Mouse (Mus musculus) midbrain, embryonic 16.5 days (tissue): ENCODE data around the gene Gm973. TPM values are rescaled to one million over a fixed set of nuclear protein-coding genes. Genes with fewer than 3 reads are reported as not detected.

Source experiments
- ATAC-seq: fragments of 200-750 bp; cut with Nextera tagmentation; 2 replicates; pipeline ENCODE4 v1.8.0; 2017; ENCODE audit warnings: moderate TSS enrichment
- H3K27ac ChIP-seq: fragments of 300-500 bp; sonication (generic); 2 replicates; pipeline ENCODE4 v1.5.1; 2014; ENCODE audit warnings: mild to moderate bottlenecking, low read length, mixed read lengths
- H3K27me3 ChIP-seq: fragments of 300-500 bp; sonication (generic); 2 replicates; pipeline ENCODE4 v1.6.1; 2014; ENCODE audit warnings: low read depth, low read length, mixed read lengths; ENCODE audit not compliant: control insufficient read depth, insufficient read depth
- H3K36me3 ChIP-seq: fragments of 300-500 bp; sonication (generic); 2 replicates; pipeline ENCODE4 v1.6.1; 2014; ENCODE audit warnings: mild to moderate bottlenecking, low read length, moderate library complexity, mixed read lengths; ENCODE audit not compliant: control insufficient read depth, insufficient read depth
- H3K4me1 ChIP-seq: fragments of 300-500 bp; sonication (generic); 2 replicates; pipeline ENCODE4 v1.6.1; 2014; ENCODE audit warnings: mild to moderate bottlenecking, low read length, mixed read lengths; ENCODE audit not compliant: control insufficient read depth, insufficient read depth
- H3K4me2 ChIP-seq: fragments of 300-500 bp; sonication (generic); 2 replicates; pipeline ENCODE4 v1.6.1; 2014; ENCODE audit warnings: mild to moderate bottlenecking, low read length, mixed read lengths
- H3K4me3 ChIP-seq: fragments of 300-500 bp; sonication (generic); 2 replicates; pipeline ENCODE4 v1.5.1; 2014; ENCODE audit warnings: low read depth, mild to moderate bottlenecking, low read length, moderate library complexity, mixed read lengths
- H3K9ac ChIP-seq: fragments of 300-500 bp; sonication (generic); 2 replicates; pipeline ENCODE4 v1.6.1; 2014; ENCODE audit warnings: low read depth, low read length, mixed read lengths
- H3K9me3 ChIP-seq: fragments of 300-500 bp; sonication (generic); replicated peaks from 2 replicates; pipeline ENCODE4 v1.6.1; 2014; ENCODE audit warnings: mild to moderate bottlenecking, low read length, mixed read lengths; ENCODE audit not compliant: control insufficient read depth, poor library complexity, severe bottlenecking
- WGBS: fragments of 180-500 bp; shearing (Covaris S2); extraction: QIAGEN DNeasy Blood & Tissue Kit; methylation state at CpG from one replicate; pipeline ENCODE4 v1.1.7; 2014; 5-methylcytosine and 5-hydroxymethylcytosine counted together
- polyA plus RNA-seq: library from polyadenylated mRNA; unstranded; fragments of >200 nt; fragmentation: Nextera tagmentation; extraction: Ambion mirVana; gene quantifications from 2 replicates; pipeline ENCODE4 v1.2.1, GENCODE M21; 2015

Gene Gm973
- 11.8 and 14.1 TPM in 2 replicates for polyA plus RNA-seq

- Histone ChIP-seq H3K36me3 (no peaks in the 10 kb centered on the region), H3K9ac (peak within 1 kb of the TSS; percentile 64), H3K4me1 (peaks cover 17% of the 10 kb centered on the region), H3K27me3 (no peaks in the 10 kb centered on the region), H3K9me3 (no peaks in the 10 kb centered on the region), H3K27ac (peak within 1 kb of the TSS; percentile 91), H3K4me3 (peak within 1 kb of the TSS; percentile 41), H3K4me2 (peak within 1 kb of the TSS; percentile 77)
- WGBS, result under 1% methylated on average over 25 of the region's 25 CpGs
- ATAC-seq, result peak; percentile 96
Observed at GRCm38 (mm10) chr1:59516026-59516917, at the start of gene Gm973. Gene Gm973 (plus strand): TSS chr1:59516264.

GRCm38 (mm10) chr1:59469170-59469569 lies 46.9 kb upstream of the Gm973 start:
- H3K4me1 ChIP-seq, result peaks cover 4% of the 10 kb centered on the region
- 31% methylated on average over 4 of the region's 4 CpGs for WGBS

GRCm38 (mm10) chr1:59470766-59471165 lies 45.3 kb upstream of the Gm973 start:
- ATAC-seq, result no peak
- 52% methylated on average over 4 of the region's 4 CpGs for WGBS

More at GRCm38 (mm10) chr1:59469170-59469569, 46.9 kb upstream of the Gm973 start:
- Histone ChIP-seq H3K9ac (no peak overlapping the region), H3K9me3 (no peaks in the 10 kb centered on the region), H3K27me3 (no peaks in the 10 kb centered on the region), H3K36me3 (no peaks in the 10 kb centered on the region), H3K27ac (no peak overlapping the region), H3K4me3 (no peak overlapping the region), H3K4me2 (no peak overlapping the region)
- ATAC-seq, result no peak

GRCm38 (mm10) chr1:59472368-59473180 lies 43.5 kb upstream of the Gm973 start:
- H3K4me3 ChIP-seq, result no peak overlapping the region
- no peak overlapping the region for H3K9ac ChIP-seq
- no peak for ATAC-seq
- no peak overlapping the region for H3K4me2 ChIP-seq
- no peak overlapping the region for H3K27ac ChIP-seq
- H3K9me3 ChIP-seq, result no peaks in the 10 kb centered on the region
- peaks cover 4% of the 10 kb centered on the region; the same call in 1 of the 2 replicates for H3K4me1 ChIP-seq
- H3K27me3 ChIP-seq, result no peaks in the 10 kb centered on the region
- 8% methylated on average over 9 of the region's 11 CpGs for WGBS
- no peaks in the 10 kb centered on the region for H3K36me3 ChIP-seq

More at GRCm38 (mm10) chr1:59470766-59471165, 45.3 kb upstream of the Gm973 start:
- Histone ChIP-seq H3K4me1 (peaks cover 4% of the 10 kb centered on the region), H3K9me3 (no peaks in the 10 kb centered on the region), H3K36me3 (no peaks in the 10 kb centered on the region), H3K4me2 (no peak overlapping the region), H3K4me3 (no peak overlapping the region), H3K27me3 (no peaks in the 10 kb centered on the region), H3K27ac (no peak overlapping the region), H3K9ac (no peak overlapping the region)

- Histone ChIP-seq H3K4me1 (peaks cover 4% of the 10 kb centered on the region; the same call in 1 of the 2 replicates), H3K36me3 (no peaks in the 10 kb centered on the region), H3K9me3 (no peaks in the 10 kb centered on the region), H3K9ac (no peak overlapping the region), H3K27me3 (no peaks in the 10 kb centered on the region), H3K27ac (no peak overlapping the region), H3K4me3 (no peak overlapping the region), H3K4me2 (no peak overlapping the region)
- no peak for ATAC-seq
- 11% methylated on average over 4 of the region's 4 CpGs for WGBS
Observed at GRCm38 (mm10) chr1:59473181-59473555, 42.9 kb upstream of the Gm973 start.

GRCm38 (mm10) chr1:59475618-59476017 lies 40.4 kb upstream of the Gm973 start:
- Histone ChIP-seq H3K27me3 (no peaks in the 10 kb centered on the region), H3K36me3 (no peaks in the 10 kb centered on the region), H3K9ac (no peak overlapping the region), H3K4me3 (no peak overlapping the region), H3K9me3 (no peaks in the 10 kb centered on the region), H3K4me2 (no peak overlapping the region), H3K4me1 (peaks cover 4% of the 10 kb centered on the region; the same call in 1 of the 2 replicates), H3K27ac (no peak overlapping the region)
- no peak for ATAC-seq
- 49% methylated on average over 2 of the region's 2 CpGs for WGBS

GRCm38 (mm10) chr1:59478911-59479310 lies 37.2 kb upstream of the Gm973 start:
- ATAC-seq, result no peak
- Histone ChIP-seq H3K9me3 (no peaks in the 10 kb centered on the region), H3K4me1 (peaks cover 22% of the 10 kb centered on the region), H3K9ac (no peak overlapping the region), H3K4me3 (no peak overlapping the region), H3K36me3 (no peaks in the 10 kb centered on the region), H3K4me2 (no peak overlapping the region), H3K27ac (no peak overlapping the region), H3K27me3 (peaks cover 1% of the 10 kb centered on the region)
- 85% methylated on average over 3 of the region's 3 CpGs for whole genome bisulfite sequencing

GRCm38 (mm10) chr1:59480821-59481455 lies 35.1 kb upstream of the Gm973 start:
- H3K9me3 ChIP-seq, result no peaks in the 10 kb centered on the region
- H3K4me1 ChIP-seq, result peaks cover 22% of the 10 kb centered on the region
- H3K4me2 ChIP-seq, result peak overlapping the region; percentile 96
- 4% methylated on average over 23 of the region's 23 CpGs for WGBS
- no peaks in the 10 kb centered on the region for H3K36me3 ChIP-seq
- peak overlapping the region; percentile 30 for H3K27ac ChIP-seq
- H3K4me3 ChIP-seq, result peak overlapping the region; percentile 52
- H3K27me3 ChIP-seq, result peaks cover 3% of the 10 kb centered on the region
- ATAC-seq, result no peak
- H3K9ac ChIP-seq, result peak overlapping the region; percentile 42
